Mouse (Mus musculus) central nervous system, embryonic 18 days (tissue): ENCODE measurements around the gene Ppp1r3g. TPM values are rescaled to one million over a fixed set of nuclear protein-coding genes. Genes with fewer than 3 reads are reported as not detected.

Experiments
- polyA plus RNA-seq: library from polyadenylated mRNA; depleted of rRNA; stranded (reverse); fragments of >200 nt; gene quantifications from 2 replicates; pipeline ENCODE4 v1.2.3, GENCODE M21; 2012; rRNA removed

Ppp1r3g gene
- polyA plus RNA-seq = 0.49 and 0.65 TPM in 2 replicates

GRCm38 (mm10) chr13:35958539-35958938 lies at the start of gene Ppp1r3g:
TSS of gene Ppp1r3g (plus strand) at chr13:35958839.

Other genes starting within 250 kb of the Ppp1r3g start
- gene Rpp40, start 52.5 kb upstream of the Ppp1r3g start, polyA plus RNA-seq = 4.1 and 4.8 TPM in 2 replicates
- 26.2 and 27.9 TPM in 2 replicates for gene Fars2, start 158.6 kb downstream of the Ppp1r3g start, polyA plus RNA-seq
- gene Lyrm4, start 158.7 kb downstream of the Ppp1r3g start, polyA plus RNA-seq = 14.7 and 16.2 TPM in 2 replicates